Mouse (Mus musculus) spleen, postnatal 4 days (tissue): ENCODE results near the gene Galp.
"Not testable (repeated sequence)": the region's sequence is repeated elsewhere in the genome, so short reads cannot be mapped to it uniquely, and the experiment has no call there.

Experiments
- DNase-seq, 2 experiments: peaks; one replicate each; pipeline ENCODE4 v3.0.0; 2022; ENCODE audit warnings: low spot score in 2 of 2

Galp gene

GRCm38 (mm10) chr7:6174365-6174987 lies 22.4 kb upstream of the Galp start:
- not testable (repeated sequence) for DNase-seq

- no peak for DNase-seq
Measured at GRCm38 (mm10) chr7:6179013-6179412, 17.9 kb upstream of the Galp start.

- no peak for DNase-seq
Measured at GRCm38 (mm10) chr7:6182882-6183281, 14.0 kb upstream of the Galp start.

GRCm38 (mm10) chr7:6183802-6184201 lies 13.1 kb upstream of the Galp start:
- no peak for DNase-seq

- no peak for DNase-seq
Measured at GRCm38 (mm10) chr7:6184521-6184920, 12.4 kb upstream of the Galp start.

- DNase-seq: no peak
Measured at GRCm38 (mm10) chr7:6185391-6185790, 11.5 kb upstream of the Galp start.

GRCm38 (mm10) chr7:6186176-6186575 lies 10.7 kb upstream of the Galp start:
- no peak for DNase-seq

- no peak for DNase-seq
Measured at GRCm38 (mm10) chr7:6186756-6187155, 10.1 kb upstream of the Galp start.

GRCm38 (mm10) chr7:6189542-6189941 lies 7.3 kb upstream of the Galp start:
- DNase-seq: no peak

GRCm38 (mm10) chr7:6191376-6191775 lies 5.5 kb upstream of the Galp start:
- peak; percentile 61 to 89 for DNase-seq

GRCm38 (mm10) chr7:6194129-6194528 lies 2.8 kb upstream of the Galp start:
- DNase-seq: peak; percentile 49 to 82

GRCm38 (mm10) chr7:6195777-6196176 lies 1.1 kb upstream of the Galp start:
- DNase-seq: no peak

GRCm38 (mm10) chr7:6204200-6204599 lies 7.3 kb downstream of the Galp start:
- DNase-seq: no peak

- no peak for DNase-seq
Measured at GRCm38 (mm10) chr7:6213144-6213543, 16.3 kb downstream of the Galp start.

GRCm38 (mm10) chr7:6214691-6215090 lies 17.8 kb downstream of the Galp start:
- not testable (repeated sequence) for DNase-seq

GRCm38 (mm10) chr7:6220147-6220546 lies 23.3 kb downstream of the Galp start:
- no peak for DNase-seq

- no peak for DNase-seq
Measured at GRCm38 (mm10) chr7:6221978-6222377, 25.1 kb downstream of the Galp start, which contains the start of gene Zscan5b. Gene Zscan5b (plus strand): TSS chr7:6222278.

GRCm38 (mm10) chr7:6228491-6228890 lies 31.6 kb downstream of the Galp start:
- not testable (repeated sequence) for DNase-seq

GRCm38 (mm10) chr7:6239787-6240186 lies 42.9 kb downstream of the Galp start:
- DNase-seq: no peak

- peak; percentile 15 to 71 for DNase-seq
Measured at GRCm38 (mm10) chr7:6240841-6241425, 44.0 kb downstream of the Galp start.

GRCm38 (mm10) chr7:6244361-6245292 lies 47.7 kb downstream of the Galp start:
- DNase-seq: no peak

- no peak for DNase-seq
Measured at GRCm38 (mm10) chr7:6252410-6252809, 55.5 kb downstream of the Galp start, which contains the start of gene Epp13. Gene Epp13 (plus strand): TSS chr7:6252710.
